Mouse (Mus musculus) megakaryocyte, embryonic 14.5 days (primary cell): ENCODE measurements at regions not wholly inside any gene's neighbourhood (a gene's known extent, or its start where the extent isn't known, plus 50 kb on each side); places are given as distances from the start of the nearest gene placed in this dataset.

Experiments
- FLI1 ChIP-seq: IDR thresholded peaks from 2 replicates; pipeline ENCODE4 v1.6.1; 2012; ENCODE audit warnings: low read length, inconsistent platforms, mixed read lengths
- GATA1 ChIP-seq: IDR thresholded peaks from 3 replicates; pipeline ENCODE4 v1.6.1; 2012; ENCODE audit warnings: mixed read lengths, low read length, inconsistent platforms, borderline replicate concordance

- TF ChIP-seq GATA1 (no peak), FLI1 (no peak)
Observed at GRCm38 (mm10) chr6:50968546-50968945, 314.3 kb upstream of the Npvf start.
